Mouse (Mus musculus) v-Abl transformed pro-B cells (cell line): ENCODE data around the gene Igsf11.
"Not testable (repeated sequence)": the region's sequence is repeated elsewhere in the genome, so short reads cannot be mapped to it uniquely, and the experiment has no call there.

Source experiments
- in situ Hi-C, 2 experiments: fragments of 400-800 bp; cut with MboI; formaldehyde crosslinking; loops; one replicate each; pipeline ENCODE4 v1.15.1; 2025; ENCODE audit not compliant: unreplicated experiment in 2 of 2

Gene Igsf11

DNA sequence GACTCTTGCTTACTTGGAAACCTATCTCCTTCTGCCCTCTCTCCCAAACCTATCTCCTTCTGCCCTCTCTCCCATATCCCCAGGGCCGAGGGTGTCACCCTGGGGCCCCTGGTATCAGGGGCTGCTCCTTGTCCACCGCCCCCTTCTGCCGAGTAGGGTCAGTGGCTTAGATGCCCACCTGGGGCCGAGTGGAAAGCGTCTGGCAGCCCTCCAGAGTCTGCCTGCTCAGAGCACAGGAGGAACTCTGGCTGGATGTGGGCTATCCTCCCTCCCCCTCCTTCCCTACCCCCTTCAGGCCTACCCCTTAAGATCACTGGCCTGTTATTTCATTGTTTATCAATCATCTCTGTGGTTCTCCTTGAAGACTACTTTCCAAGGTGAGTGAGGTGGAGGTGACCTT lies 88.1 kb downstream of the Igsf11 start:
- in situ Hi-C loops = no loop called here

DNA sequence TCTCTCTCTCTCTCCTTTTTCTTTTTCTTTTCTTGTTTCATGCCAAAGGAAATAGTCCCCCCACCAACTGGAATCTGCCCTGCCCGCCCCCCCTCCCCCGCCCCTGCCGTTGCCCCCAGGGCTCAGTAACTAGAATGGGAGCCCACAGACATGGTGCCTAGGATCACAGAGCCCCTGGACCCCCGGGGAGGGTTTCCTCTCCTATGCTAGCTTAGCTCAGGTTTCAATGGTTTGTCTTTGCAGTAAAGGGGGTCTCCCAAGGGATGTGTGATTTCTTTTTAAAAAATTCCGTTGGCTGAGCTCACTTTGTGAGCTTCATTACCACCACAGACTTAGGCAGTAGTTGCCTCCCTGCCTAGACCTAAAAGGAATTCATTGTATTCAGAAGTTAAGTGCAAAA lies 89.6 kb downstream of the Igsf11 start:
- in situ Hi-C loops = no loop called here

- in situ Hi-C loops = no loop called here
Observed at GRCm38 (mm10) chr16:38982508-38983236, 90.2 kb downstream of the Igsf11 start.

DNA sequence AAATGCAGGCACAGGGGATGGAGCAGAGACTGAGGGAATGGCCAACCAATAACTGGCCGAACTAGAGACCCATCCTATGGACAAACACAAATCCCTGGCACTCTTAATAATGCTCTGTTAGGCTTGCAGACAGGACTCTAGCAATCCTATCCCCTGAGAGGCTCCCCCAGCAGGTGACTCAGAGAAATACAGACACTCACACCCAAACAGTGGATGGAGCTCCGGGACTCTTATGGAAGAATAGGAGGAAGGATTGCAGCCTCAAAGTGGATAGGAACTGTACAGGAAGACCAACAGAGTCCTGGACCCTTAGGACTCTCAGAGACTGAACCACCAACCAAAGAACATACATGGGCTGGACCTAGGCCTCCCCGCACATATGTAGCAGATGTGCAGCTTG lies 91.4 kb downstream of the Igsf11 start:
- in situ Hi-C loops = not testable (repeated sequence)

GRCm38 (mm10) chr16:38985411-38985810 lies 92.9 kb downstream of the Igsf11 start:
- in situ Hi-C loops = no loop called here

DNA sequence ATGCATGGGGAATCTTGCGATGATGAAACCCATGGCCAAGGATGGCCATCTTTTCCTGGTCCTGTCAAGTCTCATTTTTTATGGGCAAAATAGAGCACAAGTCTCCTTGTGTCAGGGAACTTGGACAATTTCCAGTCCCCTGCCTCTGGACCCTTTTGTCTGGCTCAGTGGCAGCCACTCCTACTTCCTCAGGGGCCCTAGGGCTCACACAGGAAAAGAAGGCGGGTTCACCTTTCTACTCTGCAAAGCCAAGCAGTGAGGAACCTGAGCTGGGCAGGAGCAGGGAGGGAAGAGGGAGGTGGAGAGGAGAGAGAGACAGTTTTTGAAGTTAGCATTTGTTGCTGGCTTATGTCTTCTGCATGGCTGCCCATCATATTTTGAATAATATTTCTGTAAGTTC lies 93.9 kb downstream of the Igsf11 start:
- in situ Hi-C loops = no loop called here

GRCm38 (mm10) chr16:38993711-38994110 lies 101.2 kb downstream of the Igsf11 start:
- in situ Hi-C loops = no loop called here

GRCm38 (mm10) chr16:38998496-38999258 lies 106.2 kb downstream of the Igsf11 start:
- in situ Hi-C loops = no loop called here

- in situ Hi-C loops = no loop called here
Observed at GRCm38 (mm10) chr16:38999298-38999697, 106.8 kb downstream of the Igsf11 start.

- in situ Hi-C loops = no loop called here
Observed at GRCm38 (mm10) chr16:39006978-39007377, 114.5 kb downstream of the Igsf11 start.

- in situ Hi-C loops = no loop called here
Observed at GRCm38 (mm10) chr16:39019449-39019848, 127.0 kb downstream of the Igsf11 start.

- in situ Hi-C loops = loop anchor here in 1 of 2 experiments (25.0 kb wide), 1 partner anchor 1064 kb away; no protein-coding TSS in a partner anchor
Observed at GRCm38 (mm10) chr16:39025989-39026736, 133.7 kb downstream of the Igsf11 start.

- in situ Hi-C loops = loop anchor here in 1 of 2 experiments (25.0 kb wide), 1 partner anchor 1069 kb away; no protein-coding TSS in a partner anchor
Observed at GRCm38 (mm10) chr16:39031350-39031749, 138.9 kb downstream of the Igsf11 start.

GRCm38 (mm10) chr16:39037257-39037656 lies 144.8 kb downstream of the Igsf11 start:
- in situ Hi-C loops = loop anchor here in 1 of 2 experiments (25.0 kb wide), 1 partner anchor 1075 kb away; no protein-coding TSS in a partner anchor

- in situ Hi-C loops = loop anchor here in 1 of 2 experiments (25.0 kb wide), 1 partner anchor 1082 kb away; no protein-coding TSS in a partner anchor
Observed at GRCm38 (mm10) chr16:39044381-39044780, 151.9 kb downstream of the Igsf11 start.

- in situ Hi-C loops = loop anchor here in 1 of 2 experiments (25.0 kb wide), 1 partner anchor 1087 kb away; no protein-coding TSS in a partner anchor
Observed at GRCm38 (mm10) chr16:39048889-39049288, 156.4 kb downstream of the Igsf11 start.

GRCm38 (mm10) chr16:39052971-39053370 lies 160.5 kb downstream of the Igsf11 start:
- in situ Hi-C loops = loop anchor here (5.0 to 25.0 kb wide), 7 partner anchors 148 to 716 kb away; partner anchors contain the start of genes Cox17 (in 2 of the 2), Gm21987 (in 2 of the 2) and Maats1 (in 2 of the 2)

GRCm38 (mm10) chr16:39053779-39054178 lies 161.3 kb downstream of the Igsf11 start:
- in situ Hi-C loops = loop anchor here (5.0 to 25.0 kb wide), 7 partner anchors 149 to 716 kb away; partner anchors contain the start of genes Cox17 (in 2 of the 2), Gm21987 (in 2 of the 2) and Maats1 (in 2 of the 2)

DNA sequence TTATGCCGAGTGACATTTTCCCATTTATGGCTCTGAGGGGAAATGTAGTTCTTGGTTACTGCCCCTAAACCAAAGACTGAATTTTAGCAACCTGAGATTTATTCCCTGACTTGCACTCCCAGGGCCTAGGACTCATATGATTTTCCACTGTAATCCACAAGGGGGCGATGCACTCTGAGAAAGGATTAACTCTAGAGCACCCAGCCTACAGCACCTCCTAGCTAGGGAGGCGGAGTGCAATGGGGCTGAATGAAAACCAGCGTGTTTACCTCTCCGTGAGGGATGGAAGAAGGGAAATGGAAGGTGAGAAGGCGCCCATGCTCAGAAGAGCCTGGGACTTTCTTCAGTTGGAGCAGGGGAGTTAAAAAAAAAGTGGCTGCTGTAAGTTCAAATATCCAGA lies 163.6 kb downstream of the Igsf11 start:
- in situ Hi-C loops = loop anchor here (10.0 to 25.0 kb wide), 5 partner anchors 151 to 719 kb away; partner anchors contain the start of genes Cox17 (in 2 of the 2), Gm21987 (in 2 of the 2) and Maats1 (in 2 of the 2)

- in situ Hi-C loops = loop anchor here (10.0 to 25.0 kb wide), 5 partner anchors 152 to 720 kb away; partner anchors contain the start of genes Cox17 (in 2 of the 2), Gm21987 (in 2 of the 2) and Maats1 (in 2 of the 2)
Observed at GRCm38 (mm10) chr16:39056961-39057360, 164.5 kb downstream of the Igsf11 start.
